Mouse (Mus musculus) megakaryocyte, embryonic 14.5 days (primary cell): ENCODE measurements at regions not wholly inside any gene's neighbourhood (a gene's known extent, or its start where the extent isn't known, plus 50 kb on each side); places are given as distances from the start of the nearest gene placed in this dataset.

ENCODE experiments used
- FLI1 ChIP-seq: IDR thresholded peaks from 2 replicates; pipeline ENCODE4 v1.6.1; 2012; ENCODE audit warnings: low read length, inconsistent platforms, mixed read lengths
- GATA1 ChIP-seq: IDR thresholded peaks from 3 replicates; pipeline ENCODE4 v1.6.1; 2012; ENCODE audit warnings: mixed read lengths, low read length, inconsistent platforms, borderline replicate concordance

DNA sequence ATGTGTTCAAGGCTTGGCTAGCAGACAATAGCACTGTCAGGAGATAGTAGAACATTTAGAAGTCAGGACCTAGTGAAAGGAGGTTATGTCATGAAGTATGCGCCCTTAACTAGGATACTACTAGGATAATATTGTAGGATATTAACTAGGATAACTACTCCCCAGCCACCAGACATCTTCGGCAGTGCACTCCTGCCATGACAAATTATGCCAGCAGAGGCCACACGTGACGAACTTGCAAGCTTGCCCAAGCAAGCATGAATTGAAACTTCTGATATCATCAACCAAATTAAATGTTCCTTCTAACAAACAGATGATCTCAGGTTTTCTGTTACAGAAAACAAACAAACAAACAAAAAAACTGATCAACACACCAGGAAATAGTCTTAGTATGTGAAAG is 72.2 kb upstream of the Tnfsf11 start:
- no peak for TF ChIP-seq GATA1
- no peak for TF ChIP-seq FLI1
